In genomic region chr15:100613584-100613983, GRCm38 (mm10) we compare ENCODE assay signal across 8 mouse cellular contexts. TPM values are rescaled to one million over a fixed set of nuclear protein-coding genes. Genes with fewer than 3 reads are reported as not detected.
A peak's percentile ranks its signal among the peaks of the same experiment; 100 is the strongest.
DNase-seq lines count a peak whose midpoint lies in the region; ATAC-seq and TF ChIP-seq lines count a peak whose summit lies in the region.

No protein-coding gene starts in this region.

- peaks cover 5% of the 10 kb centered on the region; the same call in 1 of the 2 replicates for H3K4me1 ChIP-seq in embryonic fibroblast, embryonic 13.5 days (ENCODE audit: control insufficient read depth, insufficient read depth, low read length)
- H3K4me1 ChIP-seq in heart, embryonic 12.5 days (replicated peaks): peaks cover 17% of the 10 kb centered on the region
- H3K4me1 ChIP-seq in kidney, embryonic 16.5 days (ENCODE audit: insufficient read depth, low read length): peaks cover 24% of the 10 kb centered on the region
- H3K4me1 ChIP-seq in liver, embryonic 14.5 days (replicated peaks; ENCODE audit: control insufficient read depth in 2 of 2, insufficient read depth in 2 of 2, low read length in 1 of 2): peaks cover 11 to 17% of the 10 kb centered on the region in 2 experiments
- peaks cover 8% of the 10 kb centered on the region for H3K4me1 ChIP-seq in neural tube, embryonic 11.5 days (ENCODE audit: control insufficient read depth, insufficient read depth, low read length)
- peaks cover 19% of the 10 kb centered on the region for H3K4me1 ChIP-seq in stomach, embryonic 15.5 days

- H3K27ac ChIP-seq in embryonic fibroblast, embryonic 13.5 days (ENCODE audit: insufficient read depth, low read length): no peak overlapping the region
- H3K27ac ChIP-seq in heart, embryonic 12.5 days (ENCODE audit: poor library complexity, severe bottlenecking): no peak overlapping the region
- no peak overlapping the region for H3K27ac ChIP-seq in kidney, embryonic 16.5 days (ENCODE audit: low read length)
- H3K27ac ChIP-seq in liver, embryonic 14.5 days: no peak overlapping the region
- no peak overlapping the region for H3K27ac ChIP-seq in neural tube, embryonic 11.5 days (ENCODE audit: low read depth, low read length)
- no peak overlapping the region for H3K27ac ChIP-seq in stomach, embryonic 15.5 days

- 9% methylated on average over 16 of the region's 16 CpGs for WGBS in heart, embryonic 12.5 days
- WGBS in kidney, embryonic 16.5 days: 7% methylated on average over 16 of the region's 16 CpGs
- 13% methylated on average over 16 of the region's 16 CpGs for WGBS in liver, embryonic 14.5 days (ENCODE audit: insufficient replicate concordance)
- 9% methylated on average over 16 of the region's 16 CpGs for WGBS in neural tube, embryonic 11.5 days
- WGBS in stomach, embryonic 15.5 days: 8% methylated on average over 16 of the region's 16 CpGs

- no peak overlapping the region for H3K4me3 ChIP-seq in C2C12 (ENCODE audit: insufficient read depth, poor library complexity, severe bottlenecking)
- no peak overlapping the region for H3K4me3 ChIP-seq in embryonic fibroblast, embryonic 13.5 days (ENCODE audit: insufficient read depth, low read length)
- H3K4me3 ChIP-seq in heart, embryonic 12.5 days: peak overlapping the region; percentile 30
- H3K4me3 ChIP-seq in kidney, embryonic 16.5 days (ENCODE audit: low read length): peak overlapping the region; percentile 19
- H3K4me3 ChIP-seq in liver, embryonic 14.5 days (ENCODE audit: insufficient read depth in 1 of 2, low read depth in 2 of 2, low read length in 2 of 2): peak overlapping the region in 1 of 2 experiments; percentile 18; a peak in 1 of 4 replicates
- peak overlapping the region; percentile 8 for H3K4me3 ChIP-seq in neural tube, embryonic 11.5 days (ENCODE audit: low read depth, low read length)
- H3K4me3 ChIP-seq in stomach, embryonic 15.5 days (replicated peaks): peak overlapping the region; percentile 25

- H3K9me3 ChIP-seq in heart, embryonic 12.5 days (replicated peaks): no peaks in the 10 kb centered on the region
- H3K9me3 ChIP-seq in kidney, embryonic 16.5 days (ENCODE audit: low read length): no peaks in the 10 kb centered on the region
- no peaks in the 10 kb centered on the region for H3K9me3 ChIP-seq in liver, embryonic 14.5 days (ENCODE audit: control insufficient read depth, low read length)
- H3K9me3 ChIP-seq in neural tube, embryonic 11.5 days (ENCODE audit: control insufficient read depth, low read length): no peaks in the 10 kb centered on the region
- H3K9me3 ChIP-seq in stomach, embryonic 15.5 days: no peaks in the 10 kb centered on the region

- no peak for ATAC-seq in heart, embryonic 12.5 days (ENCODE audit: insufficient number of reproducible peaks, low FRiP score)
- no peak for ATAC-seq in kidney, embryonic 16.5 days (ENCODE audit: low FRiP score, low TSS enrichment)
- ATAC-seq in liver, embryonic 14.5 days (ENCODE audit: insufficient read depth): no peak
- no peak for ATAC-seq in neural tube, embryonic 11.5 days (ENCODE audit: insufficient read depth, low FRiP score, low TSS enrichment)
- no peak for ATAC-seq in stomach, embryonic 15.5 days (ENCODE audit: insufficient read depth, low FRiP score, low read depth)

- no peaks in the 10 kb centered on the region for H3K27me3 ChIP-seq in C2C12 (ENCODE audit: control insufficient read depth, insufficient read depth, insufficient read length)
- H3K27me3 ChIP-seq in heart, embryonic 12.5 days (replicated peaks): peaks cover 6% of the 10 kb centered on the region; the same call in 1 of the 2 replicates
- no peaks in the 10 kb centered on the region for H3K27me3 ChIP-seq in kidney, embryonic 16.5 days (ENCODE audit: insufficient read depth, low read length)
- no peaks in the 10 kb centered on the region for H3K27me3 ChIP-seq in liver, embryonic 14.5 days (ENCODE audit: control insufficient read depth, insufficient read depth, low read length)
- no peaks in the 10 kb centered on the region for H3K27me3 ChIP-seq in neural tube, embryonic 11.5 days (ENCODE audit: control insufficient read depth, insufficient read depth, low read length)
- H3K27me3 ChIP-seq in stomach, embryonic 15.5 days (replicated peaks): no peaks in the 10 kb centered on the region

- DNase-seq in brain, adult 2 months (ENCODE audit: low read depth, low spot score): peak; percentile 92
- peak; percentile 55 to 67 (median 55) for DNase-seq in liver, embryonic 14.5 days (ENCODE audit: low read depth in 3 of 3, low spot score in 3 of 3)
- DNase-seq in neural tube, embryonic 11.5 days (ENCODE audit: low spot score): peak; percentile 83

- H3K36me3 ChIP-seq in C2C12 (ENCODE audit: control insufficient read depth, insufficient read depth): peaks cover 21% of the 10 kb centered on the region
- peaks cover 16% of the 10 kb centered on the region for H3K36me3 ChIP-seq in heart, embryonic 12.5 days
- H3K36me3 ChIP-seq in kidney, embryonic 16.5 days (ENCODE audit: insufficient read depth, low read length): peaks cover 13% of the 10 kb centered on the region
- H3K36me3 ChIP-seq in liver, embryonic 14.5 days (replicated peaks; ENCODE audit: control insufficient read depth, insufficient read depth, low read depth): peaks cover 19% of the 10 kb centered on the region
- H3K36me3 ChIP-seq in neural tube, embryonic 11.5 days (ENCODE audit: control insufficient read depth, insufficient read depth, low read length): peaks cover 5% of the 10 kb centered on the region
- peaks cover 11% of the 10 kb centered on the region for H3K36me3 ChIP-seq in stomach, embryonic 15.5 days

- H3K79me3 ChIP-seq in C2C12 (ENCODE audit: low read depth): peaks cover 15% of the 10 kb centered on the region

- no peak for TF ChIP-seq EP300 in liver, embryonic 14.5 days (IDR thresholded peaks at IDR 0.05; ENCODE audit: low read depth)

- peaks cover 21% of the 10 kb centered on the region for H3K79me2 ChIP-seq in C2C12 (ENCODE audit: control insufficient read depth, insufficient read depth)

- peak overlapping the region; percentile 44; the same call in 1 of the 2 replicates for H3K9ac ChIP-seq in heart, embryonic 12.5 days
- H3K9ac ChIP-seq in kidney, embryonic 16.5 days (replicated peaks; ENCODE audit: low read length): peak overlapping the region; percentile 41; the same call in 1 of the 2 replicates
- no peak overlapping the region for H3K9ac ChIP-seq in liver, embryonic 14.5 days (replicated peaks)
- peak overlapping the region; percentile 4; the same call in 1 of the 2 replicates for H3K9ac ChIP-seq in neural tube, embryonic 11.5 days (ENCODE audit: low read length)
- H3K9ac ChIP-seq in stomach, embryonic 15.5 days: no peak overlapping the region

- TF ChIP-seq POLR2A in embryonic fibroblast, embryonic 13.5 days (IDR thresholded peaks at IDR 0.05; ENCODE audit: low read depth, low read length): no peak

- TF ChIP-seq CTCF in C2C12 (IDR thresholded peaks at IDR 0.05; ENCODE audit: control insufficient read depth, insufficient read depth, insufficient read length): peak; percentile 96
- TF ChIP-seq CTCF in embryonic fibroblast, embryonic 13.5 days (IDR thresholded peaks at IDR 0.05; ENCODE audit: borderline replicate concordance, insufficient read depth, low read length): peak; percentile 77
- TF ChIP-seq CTCF in liver, embryonic 14.5 days (IDR thresholded peaks at IDR 0.05; ENCODE audit: low read depth): peak; percentile 98

- H3K4me2 ChIP-seq in heart, embryonic 12.5 days: peak overlapping the region; percentile 64
- peak overlapping the region; percentile 50 for H3K4me2 ChIP-seq in kidney, embryonic 16.5 days (replicated peaks; ENCODE audit: low read depth, low read length)
- peak overlapping the region; percentile 87 for H3K4me2 ChIP-seq in liver, embryonic 14.5 days (ENCODE audit: low read depth)
- H3K4me2 ChIP-seq in neural tube, embryonic 11.5 days (ENCODE audit: low read depth): peak overlapping the region; percentile 26
- peak overlapping the region; percentile 51 for H3K4me2 ChIP-seq in stomach, embryonic 15.5 days

- H3ac ChIP-seq in C2C12 (ENCODE audit: control insufficient read depth, insufficient read length, low read depth): no peak overlapping the region

RNA-seq across cellular contexts. Expression of gene Dazap2, which starts 1.6 kb away (rescaled TPM):
- 142 TPM for polyA plus RNA-seq in C2C12 (2012; fragmentation: generic; extraction: Trizol)
- polyA plus RNA-seq in embryonic fibroblast, embryonic 13.5 days (2011; ENCODE audit: insufficient read length, low read depth, missing spikeins): 103 and 126 TPM in 2 replicates
- polyA plus RNA-seq in heart, embryonic 12.5 days (2016; fragmentation: Nextera tagmentation; extraction: Ambion mirVana): 193 and 200 TPM in 2 replicates
- 262 and 290 TPM in 2 replicates for polyA plus RNA-seq in kidney, embryonic 16.5 days (2015; fragmentation: Nextera tagmentation; extraction: Ambion mirVana)
- 104 and 107 TPM in 2 replicates for polyA plus RNA-seq in liver, embryonic 14.5 days (2012; rRNA removed)
- polyA plus RNA-seq in liver, embryonic 14.5 days (2014; fragmentation: Nextera tagmentation; extraction: Ambion mirVana): 178 and 182 TPM in 2 replicates
- polyA plus RNA-seq in neural tube, embryonic 11.5 days (2014; fragmentation: Nextera tagmentation; extraction: Ambion mirVana): 243 and 250 TPM in 2 replicates
- 194 and 215 TPM in 2 replicates for polyA plus RNA-seq in stomach, embryonic 15.5 days (2015; fragmentation: Nextera tagmentation; extraction: Ambion mirVana)

RNA-seq across cellular contexts. Expression of gene Pou6f1, which starts 13.8 kb away (rescaled TPM):
- 5.5 TPM for polyA plus RNA-seq in C2C12 (2012; fragmentation: generic; extraction: Trizol)
- polyA plus RNA-seq in embryonic fibroblast, embryonic 13.5 days (2011; ENCODE audit: insufficient read length, low read depth, missing spikeins): 12.8 and 16.9 TPM in 2 replicates
- polyA plus RNA-seq in heart, embryonic 12.5 days (2016; fragmentation: Nextera tagmentation; extraction: Ambion mirVana): 4.7 and 5.4 TPM in 2 replicates
- 10.1 and 10.2 TPM in 2 replicates for polyA plus RNA-seq in kidney, embryonic 16.5 days (2015; fragmentation: Nextera tagmentation; extraction: Ambion mirVana)
- polyA plus RNA-seq in liver, embryonic 14.5 days (2012; rRNA removed): 0.46 and 0.77 TPM in 2 replicates
- polyA plus RNA-seq in liver, embryonic 14.5 days (2014; fragmentation: Nextera tagmentation; extraction: Ambion mirVana): 0.19 and 0.39 TPM in 2 replicates
- polyA plus RNA-seq in neural tube, embryonic 11.5 days (2014; fragmentation: Nextera tagmentation; extraction: Ambion mirVana): 12.1 and 12.5 TPM in 2 replicates
- 4.7 and 4.9 TPM in 2 replicates for polyA plus RNA-seq in stomach, embryonic 15.5 days (2015; fragmentation: Nextera tagmentation; extraction: Ambion mirVana)

RNA-seq across cellular contexts. Expression of gene Smagp, which starts 23.2 kb away (rescaled TPM):
- 0.21 TPM for polyA plus RNA-seq in C2C12 (2012; fragmentation: generic; extraction: Trizol)
- polyA plus RNA-seq in embryonic fibroblast, embryonic 13.5 days (2011; ENCODE audit: insufficient read length, low read depth, missing spikeins): not detected in 2 replicates
- 15.0 and 18.0 TPM in 2 replicates for polyA plus RNA-seq in heart, embryonic 12.5 days (2016; fragmentation: Nextera tagmentation; extraction: Ambion mirVana)
- 41.6 and 45.4 TPM in 2 replicates for polyA plus RNA-seq in kidney, embryonic 16.5 days (2015; fragmentation: Nextera tagmentation; extraction: Ambion mirVana)
- polyA plus RNA-seq in liver, embryonic 14.5 days (2012; rRNA removed): 7.3 TPM in 2 replicates
- polyA plus RNA-seq in liver, embryonic 14.5 days (2014; fragmentation: Nextera tagmentation; extraction: Ambion mirVana): 6.8 and 7.0 TPM in 2 replicates
- 3.7 and 3.8 TPM in 2 replicates for polyA plus RNA-seq in neural tube, embryonic 11.5 days (2014; fragmentation: Nextera tagmentation; extraction: Ambion mirVana)
- polyA plus RNA-seq in stomach, embryonic 15.5 days (2015; fragmentation: Nextera tagmentation; extraction: Ambion mirVana): 37.8 and 41.9 TPM in 2 replicates

RNA-seq across cellular contexts. Expression of gene Bin2, which starts 55.8 kb away (rescaled TPM):
- not detected for polyA plus RNA-seq in C2C12 (2012; fragmentation: generic; extraction: Trizol)
- 1.2 TPM in 1 of 2 replicates, not detected in the other for polyA plus RNA-seq in embryonic fibroblast, embryonic 13.5 days (2011; ENCODE audit: insufficient read length, low read depth, missing spikeins)
- 3.7 and 6.3 TPM in 2 replicates for polyA plus RNA-seq in heart, embryonic 12.5 days (2016; fragmentation: Nextera tagmentation; extraction: Ambion mirVana)
- polyA plus RNA-seq in kidney, embryonic 16.5 days (2015; fragmentation: Nextera tagmentation; extraction: Ambion mirVana): 2.1 and 3.0 TPM in 2 replicates
- polyA plus RNA-seq in liver, embryonic 14.5 days (2012; rRNA removed): 16.5 and 17.5 TPM in 2 replicates
- polyA plus RNA-seq in liver, embryonic 14.5 days (2014; fragmentation: Nextera tagmentation; extraction: Ambion mirVana): 12.7 and 15.2 TPM in 2 replicates
- 3.6 and 5.1 TPM in 2 replicates for polyA plus RNA-seq in neural tube, embryonic 11.5 days (2014; fragmentation: Nextera tagmentation; extraction: Ambion mirVana)
- 7.1 TPM in 2 replicates for polyA plus RNA-seq in stomach, embryonic 15.5 days (2015; fragmentation: Nextera tagmentation; extraction: Ambion mirVana)

Comparison
In these comparisons a context has a peak if more than half of its experiments do, and no peak if none do; other contexts are left out.
1. H3K4me3 ChIP-seq: peak in heart, embryonic 12.5 days (single experiment), kidney, embryonic 16.5 days (single experiment), neural tube, embryonic 11.5 days (single experiment) and stomach, embryonic 15.5 days (single experiment); none in C2C12 (single experiment) and embryonic fibroblast, embryonic 13.5 days (single experiment).
2. H3K4me2 ChIP-seq: peak in every context shown above with its lines; median percentile 87 in liver, embryonic 14.5 days; 64 in heart, embryonic 12.5 days; 51 in stomach, embryonic 15.5 days; 50 in kidney, embryonic 16.5 days; 26 in neural tube, embryonic 11.5 days.
3. H3K9ac ChIP-seq: peak in heart, embryonic 12.5 days (single experiment), kidney, embryonic 16.5 days (single experiment) and neural tube, embryonic 11.5 days (single experiment); none in liver, embryonic 14.5 days (single experiment) and stomach, embryonic 15.5 days (single experiment).
4. Peak in every context shown above with its lines, with median percentiles within 50 percentile points of each other: CTCF ChIP-seq and DNase-seq.